Mouse (Mus musculus): ENCODE data around the gene Dnajc17. TPM values are rescaled to one million over a fixed set of nuclear protein-coding genes. Genes with fewer than 3 reads are reported as not detected.

The Dnajc17 gene
- total and polyA plus RNA-seq, 3 experiments = 24.9 to 41.4 (median 32.5) TPM

GRCm38 (mm10) chr2:119152255-119152654 lies 56.3 kb downstream of the Dnajc17 start:
- Histone ChIP-seq H3K36me3 (replicated peaks) (peaks cover 76% of the 10 kb centered on the region), H3K4me1 (ENCODE audit: insufficient read depth, low read depth, low read length) (peaks cover 57% of the 10 kb centered on the region), H3K27me3 (ENCODE audit: insufficient read depth, low read length) (no peaks in the 10 kb centered on the region), H3K9me3 (replicated peaks) (no peaks in the 10 kb centered on the region), H3K4me3 (ENCODE audit: low read depth, low read length) (peak overlapping the region; percentile 18; the same call in 1 of the 2 replicates)
- no peak for ATAC-seq (ENCODE audit: extremely low read depth, insufficient number of reproducible peaks, low FRiP score, poor library complexity, severe bottlenecking)
- no peak for TF ChIP-seq POLR2AphosphoS5 (IDR thresholded peaks at IDR 0.05; ENCODE audit: insufficient replicate concordance, low read depth, low read length)
- no peak for TF ChIP-seq CTCF (IDR thresholded peaks at IDR 0.05; ENCODE audit: low read depth, low read length)
- TF ChIP-seq GATA1 (IDR thresholded peaks at IDR 0.05; ENCODE audit: borderline replicate concordance, low read length) = no peak
- TF ChIP-seq GATA2 (IDR thresholded peaks at IDR 0.05; ENCODE audit: borderline replicate concordance, low read depth, low read length) = no peak
- no peak for TF ChIP-seq TAL1 (conservative IDR thresholded peaks at IDR 0.05; ENCODE audit: low read depth, low read length)
- no peak for DNase-seq (ENCODE audit: low spot score)

DNA sequence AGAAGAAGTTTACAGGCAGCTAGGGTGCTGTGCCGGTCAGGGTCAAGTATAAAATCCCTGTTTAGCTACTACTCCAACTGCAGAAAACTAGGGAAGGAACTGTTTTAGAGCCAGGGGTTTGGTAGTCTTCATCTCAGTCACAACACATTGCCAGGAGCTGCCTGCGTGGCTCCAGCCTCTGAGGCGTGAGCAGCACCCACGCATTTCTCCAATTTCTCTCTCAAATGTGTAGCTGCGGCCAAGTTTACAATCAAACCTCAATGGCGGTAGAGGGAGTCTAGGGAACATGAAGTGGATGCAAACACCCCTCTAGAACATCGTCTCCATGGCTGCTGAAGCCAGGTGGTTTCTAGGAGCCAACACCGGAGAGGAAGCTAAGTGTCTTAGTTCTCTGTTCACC lies 60.8 kb downstream of the Dnajc17 start:
- DNase-seq (ENCODE audit: low spot score) (no peak), ATAC-seq (ENCODE audit: extremely low read depth, insufficient number of reproducible peaks, low FRiP score, poor library complexity, severe bottlenecking) (no peak)
- TF ChIP-seq GATA1 (IDR thresholded peaks at IDR 0.05; ENCODE audit: borderline replicate concordance, low read length) = no peak
- no peak for TF ChIP-seq TAL1 (conservative IDR thresholded peaks at IDR 0.05; ENCODE audit: low read depth, low read length)
- no peak for TF ChIP-seq POLR2AphosphoS5 (IDR thresholded peaks at IDR 0.05; ENCODE audit: insufficient replicate concordance, low read depth, low read length)
- no peak for TF ChIP-seq GATA2 (IDR thresholded peaks at IDR 0.05; ENCODE audit: borderline replicate concordance, low read depth, low read length)
- no peak for TF ChIP-seq CTCF (IDR thresholded peaks at IDR 0.05; ENCODE audit: low read depth, low read length)
- H3K9me3 ChIP-seq (replicated peaks) = peaks cover 8% of the 10 kb centered on the region; the same call in 1 of the 2 replicates
- H3K27me3 ChIP-seq (ENCODE audit: insufficient read depth, low read length) = no peaks in the 10 kb centered on the region
- peaks cover 32% of the 10 kb centered on the region for H3K4me1 ChIP-seq (ENCODE audit: insufficient read depth, low read depth, low read length)
- H3K36me3 ChIP-seq (replicated peaks) = peaks cover 99% of the 10 kb centered on the region
- no peak overlapping the region for H3K4me3 ChIP-seq (ENCODE audit: low read depth, low read length)

GRCm38 (mm10) chr2:119147160-119147678 lies 61.4 kb downstream of the Dnajc17 start:
- Histone ChIP-seq H3K4me1 (ENCODE audit: insufficient read depth, low read depth, low read length) (peaks cover 28% of the 10 kb centered on the region), H3K27me3 (ENCODE audit: insufficient read depth, low read length) (no peaks in the 10 kb centered on the region), H3K4me3 (ENCODE audit: low read depth, low read length) (peak overlapping the region; percentile 14; the same call in 1 of the 2 replicates), H3K9me3 (replicated peaks) (peaks cover 8% of the 10 kb centered on the region; the same call in 1 of the 2 replicates), H3K36me3 (replicated peaks) (peaks cover 99% of the 10 kb centered on the region)
- no peak for ATAC-seq (ENCODE audit: extremely low read depth, insufficient number of reproducible peaks, low FRiP score, poor library complexity, severe bottlenecking)
- no peak for DNase-seq (ENCODE audit: low spot score)
- TF ChIP-seq POLR2AphosphoS5 (IDR thresholded peaks at IDR 0.05; ENCODE audit: insufficient replicate concordance, low read depth, low read length) (no peak), TAL1 (conservative IDR thresholded peaks at IDR 0.05; ENCODE audit: low read depth, low read length) (no peak), CTCF (IDR thresholded peaks at IDR 0.05; ENCODE audit: low read depth, low read length) (no peak), GATA1 (IDR thresholded peaks at IDR 0.05; ENCODE audit: borderline replicate concordance, low read length) (no peak)

DNA sequence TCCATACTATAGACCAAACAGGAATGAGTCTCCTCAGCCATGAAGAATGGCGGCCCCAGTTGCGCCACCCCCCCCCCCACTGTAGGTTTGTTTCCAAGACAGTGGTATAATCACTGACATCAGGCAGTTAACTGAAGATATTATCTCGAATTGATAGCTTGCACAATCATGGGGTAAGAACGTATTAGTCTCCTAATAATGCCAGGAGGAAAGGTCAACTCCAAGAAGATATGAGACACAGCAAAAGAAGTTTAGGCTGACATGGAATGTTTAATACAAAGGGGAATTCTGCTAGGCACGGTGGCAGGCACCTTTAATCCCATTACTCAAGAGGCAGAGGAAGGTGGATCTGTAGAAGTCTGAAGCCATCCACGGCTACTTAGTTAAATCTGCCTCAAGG lies 62.2 kb downstream of the Dnajc17 start:
- Histone ChIP-seq H3K4me1 (ENCODE audit: insufficient read depth, low read depth, low read length) (peaks cover 21% of the 10 kb centered on the region), H3K27me3 (ENCODE audit: insufficient read depth, low read length) (no peaks in the 10 kb centered on the region), H3K36me3 (replicated peaks) (peaks cover 99% of the 10 kb centered on the region), H3K9me3 (replicated peaks) (peaks cover 8% of the 10 kb centered on the region; the same call in 1 of the 2 replicates), H3K4me3 (ENCODE audit: low read depth, low read length) (no peak overlapping the region)
- TF ChIP-seq POLR2AphosphoS5 (IDR thresholded peaks at IDR 0.05; ENCODE audit: insufficient replicate concordance, low read depth, low read length) (no peak), GATA2 (IDR thresholded peaks at IDR 0.05; ENCODE audit: borderline replicate concordance, low read depth, low read length) (no peak), GATA1 (IDR thresholded peaks at IDR 0.05; ENCODE audit: borderline replicate concordance, low read length) (no peak), TAL1 (conservative IDR thresholded peaks at IDR 0.05; ENCODE audit: low read depth, low read length) (no peak), CTCF (IDR thresholded peaks at IDR 0.05; ENCODE audit: low read depth, low read length) (no peak)
- no peak for ATAC-seq (ENCODE audit: extremely low read depth, insufficient number of reproducible peaks, low FRiP score, poor library complexity, severe bottlenecking)
- DNase-seq (ENCODE audit: low spot score) = no peak

DNA sequence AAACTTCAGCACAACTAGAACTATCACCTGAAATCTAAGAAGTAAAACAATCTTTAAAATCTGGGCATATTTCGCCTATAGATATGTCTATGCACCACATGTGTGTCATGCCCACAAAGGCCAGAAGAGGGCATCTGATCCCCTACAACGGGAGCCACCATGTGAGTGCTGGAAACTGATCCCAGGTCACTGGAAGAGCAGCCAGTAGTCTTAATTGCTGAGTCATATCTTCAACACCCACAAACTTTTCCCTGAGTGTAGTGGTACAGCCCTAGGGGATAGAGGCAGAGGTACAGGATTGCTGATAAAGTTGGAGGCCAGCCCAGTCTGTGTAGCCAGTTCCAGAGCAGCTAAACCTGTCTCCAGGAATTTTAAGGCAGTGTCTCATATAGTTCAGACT lies 63.4 kb downstream of the Dnajc17 start:
- TF ChIP-seq TAL1 (conservative IDR thresholded peaks at IDR 0.05; ENCODE audit: low read depth, low read length) (no peak), CTCF (IDR thresholded peaks at IDR 0.05; ENCODE audit: low read depth, low read length) (no peak), GATA2 (IDR thresholded peaks at IDR 0.05; ENCODE audit: borderline replicate concordance, low read depth, low read length) (no peak), POLR2AphosphoS5 (IDR thresholded peaks at IDR 0.05; ENCODE audit: insufficient replicate concordance, low read depth, low read length) (no peak), GATA1 (IDR thresholded peaks at IDR 0.05; ENCODE audit: borderline replicate concordance, low read length) (no peak)
- Histone ChIP-seq H3K27me3 (ENCODE audit: insufficient read depth, low read length) (no peaks in the 10 kb centered on the region), H3K9me3 (replicated peaks) (peaks cover 8% of the 10 kb centered on the region; the same call in 1 of the 2 replicates), H3K4me1 (ENCODE audit: insufficient read depth, low read depth, low read length) (peaks cover 14% of the 10 kb centered on the region), H3K4me3 (ENCODE audit: low read depth, low read length) (no peak overlapping the region), H3K36me3 (replicated peaks) (peaks cover 99% of the 10 kb centered on the region)
- ATAC-seq (ENCODE audit: extremely low read depth, insufficient number of reproducible peaks, low FRiP score, poor library complexity, severe bottlenecking) = no peak
- no peak for DNase-seq (ENCODE audit: low spot score)

DNA sequence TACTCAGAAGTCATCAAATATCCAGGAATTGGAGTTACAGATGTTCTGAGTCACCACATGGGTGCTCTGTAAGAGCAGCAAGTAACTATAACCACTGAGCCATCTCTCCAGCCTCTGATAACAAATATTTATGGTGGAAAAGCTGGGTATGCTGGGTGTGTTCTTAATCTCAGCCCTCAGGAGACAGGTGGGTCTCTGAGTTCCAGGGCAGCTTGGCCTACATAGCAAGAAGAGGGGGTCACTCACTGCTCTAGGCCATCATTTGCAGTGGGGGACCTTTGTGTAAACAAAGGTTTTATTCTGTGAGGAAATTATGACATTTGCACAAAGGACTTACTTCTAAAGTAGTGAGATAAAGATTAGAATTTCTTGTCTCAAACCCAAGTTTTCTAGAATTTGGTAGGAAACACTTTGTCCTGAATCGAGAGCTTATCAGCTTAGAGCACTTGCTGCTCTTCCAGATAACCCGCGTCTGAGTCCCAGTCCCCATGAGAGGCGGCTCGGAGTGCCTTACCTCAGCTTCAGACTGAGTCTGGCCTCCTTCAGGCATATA lies 72.2 kb downstream of the Dnajc17 start:
- Histone ChIP-seq H3K27me3 (ENCODE audit: insufficient read depth, low read length) (no peaks in the 10 kb centered on the region), H3K4me1 (ENCODE audit: insufficient read depth, low read depth, low read length) (peaks cover 43% of the 10 kb centered on the region), H3K4me3 (ENCODE audit: low read depth, low read length) (no peak overlapping the region), H3K9me3 (replicated peaks) (no peaks in the 10 kb centered on the region), H3K36me3 (replicated peaks) (peaks cover 90% of the 10 kb centered on the region)
- peak; percentile 89 for ATAC-seq (ENCODE audit: extremely low read depth, insufficient number of reproducible peaks, low FRiP score, poor library complexity, severe bottlenecking)
- peak; percentile 65 for TF ChIP-seq TAL1 (conservative IDR thresholded peaks at IDR 0.05; ENCODE audit: low read depth, low read length)
- no peak for TF ChIP-seq POLR2AphosphoS5 (IDR thresholded peaks at IDR 0.05; ENCODE audit: insufficient replicate concordance, low read depth, low read length)
- peak; percentile 52 for DNase-seq (ENCODE audit: low spot score)

Other genes with a start within 250 kb of the Dnajc17 start
- 18.5 and 27.3 TPM in 2 replicates for gene Ccdc32, start 179.4 kb downstream of the Dnajc17 start, total RNA-seq (2014; fragmentation: Nextera tagmentation)
- 28.1 and 33.0 TPM in 2 replicates for gene Ccdc32, start 179.4 kb downstream of the Dnajc17 start, total RNA-seq (2017)
- 13.7 and 20.1 TPM in 2 replicates for gene Ccdc32, start 179.4 kb downstream of the Dnajc17 start, polyA plus RNA-seq (2012)
- 24.8 and 26.7 TPM in 2 replicates for gene Rpusd2, start 174.0 kb downstream of the Dnajc17 start, total RNA-seq (2014; fragmentation: Nextera tagmentation)
- 15.4 and 18.5 TPM in 2 replicates for gene Rpusd2, start 174.0 kb downstream of the Dnajc17 start, total RNA-seq (2017)
- gene Rpusd2, start 174.0 kb downstream of the Dnajc17 start, polyA plus RNA-seq (2012) = 7.6 and 8.3 TPM in 2 replicates
- gene Knl1, start 161.7 kb downstream of the Dnajc17 start, total RNA-seq (2014; fragmentation: Nextera tagmentation) = 174 and 183 TPM in 2 replicates
- 75.2 and 85.0 TPM in 2 replicates for gene Knl1, start 161.7 kb downstream of the Dnajc17 start, total RNA-seq (2017)
- gene Knl1, start 161.7 kb downstream of the Dnajc17 start, polyA plus RNA-seq (2012) = 13.6 and 14.1 TPM in 2 replicates
- 37.2 and 55.1 TPM in 2 replicates for gene Rad51, start 96.0 kb downstream of the Dnajc17 start, total RNA-seq (2014; fragmentation: Nextera tagmentation)
- gene Rad51, start 96.0 kb downstream of the Dnajc17 start, total RNA-seq (2017) = 27.9 and 40.0 TPM in 2 replicates
- gene Rad51, start 96.0 kb downstream of the Dnajc17 start, polyA plus RNA-seq (2012) = 28.8 and 40.3 TPM in 2 replicates
- gene Rmdn3, start 51.8 kb downstream of the Dnajc17 start, total RNA-seq (2014; fragmentation: Nextera tagmentation) = 69.1 and 77.4 TPM in 2 replicates
- 95.9 and 104 TPM in 2 replicates for gene Rmdn3, start 51.8 kb downstream of the Dnajc17 start, total RNA-seq (2017)
- gene Rmdn3, start 51.8 kb downstream of the Dnajc17 start, polyA plus RNA-seq (2012) = 53.7 and 54.9 TPM in 2 replicates
- gene Gchfr, start 41.0 kb downstream of the Dnajc17 start, total RNA-seq (2014; fragmentation: Nextera tagmentation) = 1.3 TPM in 1 of 2 replicates, not detected in the other
- 6.7 and 9.8 TPM in 2 replicates for gene Gchfr, start 41.0 kb downstream of the Dnajc17 start, total RNA-seq (2017)
- 40.2 and 43.5 TPM in 2 replicates for gene Gchfr, start 41.0 kb downstream of the Dnajc17 start, polyA plus RNA-seq (2012)
- gene Gm14137, start 34.3 kb downstream of the Dnajc17 start, total RNA-seq (2014; fragmentation: Nextera tagmentation) = not detected in 2 replicates
- gene Gm14137, start 34.3 kb downstream of the Dnajc17 start, total RNA-seq (2017) = 0.06 and 0.16 TPM in 2 replicates
- 0.02 TPM in 1 of 2 replicates, not detected in the other for gene Gm14137, start 34.3 kb downstream of the Dnajc17 start, polyA plus RNA-seq (2012)
- 18.4 and 23.4 TPM in 2 replicates for gene Zfyve19, start 178 bp downstream of the Dnajc17 start, total RNA-seq (2014; fragmentation: Nextera tagmentation)
- 26.8 and 28.9 TPM in 2 replicates for gene Zfyve19, start 178 bp downstream of the Dnajc17 start, total RNA-seq (2017)
- gene Zfyve19, start 178 bp downstream of the Dnajc17 start, polyA plus RNA-seq (2012) = 18.8 and 22.7 TPM in 2 replicates
- gene Ppp1r14d, start 21.1 kb upstream of the Dnajc17 start, total RNA-seq (2014; fragmentation: Nextera tagmentation) = not detected in 2 replicates
- not detected in 2 replicates for gene Ppp1r14d, start 21.1 kb upstream of the Dnajc17 start, total RNA-seq (2017)
- gene Ppp1r14d, start 21.1 kb upstream of the Dnajc17 start, polyA plus RNA-seq (2012) = not detected in 2 replicates
- not detected in 2 replicates for gene Spint1, start 28.6 kb upstream of the Dnajc17 start, total RNA-seq (2014; fragmentation: Nextera tagmentation)
- gene Spint1, start 28.6 kb upstream of the Dnajc17 start, total RNA-seq (2017) = 0.55 TPM in 1 of 2 replicates, not detected in the other
- not detected in 2 replicates for gene Spint1, start 28.6 kb upstream of the Dnajc17 start, polyA plus RNA-seq (2012)
- not detected in 2 replicates for gene Rhov, start 62.5 kb upstream of the Dnajc17 start, total RNA-seq (2014; fragmentation: Nextera tagmentation)
- gene Rhov, start 62.5 kb upstream of the Dnajc17 start, total RNA-seq (2017) = 0.11 TPM in 1 of 2 replicates, not detected in the other
- gene Rhov, start 62.5 kb upstream of the Dnajc17 start, polyA plus RNA-seq (2012) = not detected in 2 replicates
- 9.0 and 9.6 TPM in 2 replicates for gene Vps18, start 79.9 kb upstream of the Dnajc17 start, total RNA-seq (2014; fragmentation: Nextera tagmentation)
- gene Vps18, start 79.9 kb upstream of the Dnajc17 start, total RNA-seq (2017) = 19.8 and 21.2 TPM in 2 replicates
- gene Vps18, start 79.9 kb upstream of the Dnajc17 start, polyA plus RNA-seq (2012) = 27.3 and 33.3 TPM in 2 replicates
- 0.23 TPM in 1 of 2 replicates, not detected in the other for gene Dll4, start 117.0 kb upstream of the Dnajc17 start, total RNA-seq (2014; fragmentation: Nextera tagmentation)
- gene Dll4, start 117.0 kb upstream of the Dnajc17 start, total RNA-seq (2017) = 0.33 TPM in 1 of 2 replicates, not detected in the other
- gene Dll4, start 117.0 kb upstream of the Dnajc17 start, polyA plus RNA-seq (2012) = 0.09 TPM in 2 replicates
- gene Chac1, start 142.4 kb upstream of the Dnajc17 start, total RNA-seq (2014; fragmentation: Nextera tagmentation) = not detected in 2 replicates
- not detected in 2 replicates for gene Chac1, start 142.4 kb upstream of the Dnajc17 start, total RNA-seq (2017)
- gene Chac1, start 142.4 kb upstream of the Dnajc17 start, polyA plus RNA-seq (2012) = not detected in 2 replicates

Data from G1E (cell line).